In the genomic region with DNA sequence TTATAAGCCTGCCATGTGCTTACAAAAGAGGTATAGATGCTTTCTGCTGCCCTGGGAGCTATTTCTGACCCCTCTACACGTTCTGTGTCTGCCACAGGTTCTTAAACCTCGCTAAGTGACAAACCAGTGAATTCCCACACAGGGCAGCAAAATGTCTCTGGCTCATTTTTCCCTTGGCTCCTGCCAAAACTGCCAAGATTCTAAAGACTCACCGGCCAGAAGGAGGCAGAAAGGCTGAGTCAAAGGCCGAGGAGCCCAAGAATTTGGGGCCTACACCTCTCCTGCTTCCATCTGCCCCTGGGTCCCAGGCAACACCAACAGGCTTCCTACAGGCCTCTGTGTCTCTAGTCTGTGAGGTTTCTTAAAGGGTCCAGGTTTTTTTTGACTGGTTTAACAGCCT, we compare ENCODE assay signal across 24 mouse cellular contexts.
DNase-seq lines count a peak whose midpoint lies in the region; ATAC-seq and TF ChIP-seq lines count a peak whose summit lies in the region.
"Had no signal": no experiment of that assay in that cellular context is flagged by ENCODE, and none has a peak within 500 bp of the region (broad histone marks: within the 10 kb centered on the region; RNA-seq: fewer than 3 reads in every experiment).

No protein-coding gene starts in this region.

- no peaks in the 10 kb centered on the region for H3K9me3 ChIP-seq in forebrain, embryonic 14.5 days (replicated peaks; ENCODE audit: control insufficient read depth, low read length)
- H3K9me3 ChIP-seq in forebrain, postnatal 0 days (ENCODE audit: low read length) = no peaks in the 10 kb centered on the region
- 0 out of 2 replicates have a peak, but pooled peaks cover 4% of the 10 kb centered on the region for H3K9me3 ChIP-seq in midbrain, embryonic 10.5 days (replicated peaks)
- no peaks in the 10 kb centered on the region for H3K9me3 ChIP-seq in midbrain, embryonic 13.5 days
- no peaks in the 10 kb centered on the region for H3K9me3 ChIP-seq in limb, embryonic 10.5 days (replicated peaks)
- H3K9me3 ChIP-seq: neural tube, embryonic 15.5 days had no signal

- no peak for TF ChIP-seq CTCF in forebrain, postnatal 0 days (IDR thresholded peaks at IDR 0.05; ENCODE audit: low read depth)

- no peak overlapping the region for H3K27ac ChIP-seq in forebrain, embryonic 14.5 days (ENCODE audit: low read depth, low read length)
- H3K27ac ChIP-seq in forebrain, postnatal 0 days (ENCODE audit: low read depth, low read length) = no peak overlapping the region
- peak overlapping the region; percentile 40; the same call in 1 of the 2 replicates for H3K27ac ChIP-seq in midbrain, embryonic 10.5 days (replicated peaks)
- H3K27ac ChIP-seq in midbrain, embryonic 13.5 days = no peak overlapping the region
- peak overlapping the region; percentile 89 for H3K27ac ChIP-seq in limb, embryonic 10.5 days
- H3K27ac ChIP-seq: hindbrain, postnatal 0 days; neural tube, embryonic 15.5 days had no signal

- H3K27me3 ChIP-seq in forebrain, embryonic 14.5 days (replicated peaks; ENCODE audit: control insufficient read depth, insufficient read depth, low read length) = no peaks in the 10 kb centered on the region
- H3K27me3 ChIP-seq in forebrain, postnatal 0 days (ENCODE audit: insufficient read depth, low read length) = no peaks in the 10 kb centered on the region
- H3K27me3 ChIP-seq in midbrain, embryonic 10.5 days (ENCODE audit: low read depth, poor library complexity, severe bottlenecking) = no peaks in the 10 kb centered on the region
- H3K27me3 ChIP-seq in midbrain, embryonic 13.5 days = no peaks in the 10 kb centered on the region
- no peaks in the 10 kb centered on the region for H3K27me3 ChIP-seq in limb, embryonic 10.5 days (ENCODE audit: low read depth, poor library complexity, severe bottlenecking)
- H3K27me3 ChIP-seq: neural tube, embryonic 15.5 days had no signal

- H3K4me1 ChIP-seq in forebrain, embryonic 14.5 days (ENCODE audit: control insufficient read depth, insufficient read depth, low read length) = no peaks in the 10 kb centered on the region
- H3K4me1 ChIP-seq in forebrain, postnatal 0 days (ENCODE audit: insufficient read depth) = no peaks in the 10 kb centered on the region
- no peaks in the 10 kb centered on the region for H3K4me1 ChIP-seq in midbrain, embryonic 10.5 days
- no peaks in the 10 kb centered on the region for H3K4me1 ChIP-seq in midbrain, embryonic 13.5 days (replicated peaks)
- peaks cover 30% of the 10 kb centered on the region for H3K4me1 ChIP-seq in limb, embryonic 10.5 days
- H3K4me1 ChIP-seq: neural tube, embryonic 15.5 days had no signal

- no peak overlapping the region for H3K9ac ChIP-seq in forebrain, embryonic 14.5 days (ENCODE audit: low read length)
- no peak overlapping the region for H3K9ac ChIP-seq in forebrain, postnatal 0 days
- H3K9ac ChIP-seq in midbrain, embryonic 13.5 days (replicated peaks) = no peak overlapping the region
- H3K9ac ChIP-seq: liver, postnatal 0 days; neural tube, embryonic 15.5 days had no signal

- H3K4me2 ChIP-seq in forebrain, embryonic 14.5 days (ENCODE audit: low read length) = no peak overlapping the region
- no peak overlapping the region for H3K4me2 ChIP-seq in forebrain, postnatal 0 days (ENCODE audit: low read depth)
- H3K4me2 ChIP-seq in midbrain, embryonic 13.5 days (replicated peaks) = no peak overlapping the region
- H3K4me2 ChIP-seq: liver, embryonic 11.5 days; midbrain, embryonic 11.5 days; neural tube, embryonic 15.5 days had no signal

- peak; percentile 10 for DNase-seq in forebrain, embryonic 14.5 days (ENCODE audit: low spot score)
- no peak for DNase-seq in forebrain, postnatal 0 days
- DNase-seq in midbrain, embryonic 10.5 days (ENCODE audit: low spot score) = no peak
- DNase-seq in limb, embryonic 10.5 days (ENCODE audit: low spot score) = no peak
- DNase-seq in cerebellum, postnatal 14 days = no peak
- no peak for DNase-seq in left cerebral cortex, adult 8-10 months (ENCODE audit: low spot score in 2 of 2)
- DNase-seq in adrenal gland, postnatal 36 days = no peak
- DNase-seq: adrenal gland, adult 8-10 months; cerebellum, adult 8-10 months; gastrocnemius, postnatal 36 days; kidney, adult 9 months; kidney, postnatal 25 days; layer of hippocampus, postnatal 36 days; liver, postnatal 0 days; right cerebral cortex, adult 18-20 months; right cerebral cortex, postnatal 4 days; thymus, postnatal 14 days had no signal

- H3K4me3 ChIP-seq in forebrain, embryonic 14.5 days (ENCODE audit: low read depth, low read length) = no peak overlapping the region
- no peak overlapping the region for H3K4me3 ChIP-seq in forebrain, postnatal 0 days (ENCODE audit: low read depth, low read length)
- no peak overlapping the region for H3K4me3 ChIP-seq in midbrain, embryonic 10.5 days
- H3K4me3 ChIP-seq in midbrain, embryonic 13.5 days (replicated peaks) = no peak overlapping the region
- H3K4me3 ChIP-seq in limb, embryonic 10.5 days = no peak overlapping the region
- H3K4me3 ChIP-seq: neural tube, embryonic 15.5 days had no signal

- ATAC-seq in forebrain, embryonic 14.5 days = no peak
- no peak for ATAC-seq in forebrain, postnatal 0 days
- no peak for ATAC-seq in midbrain, embryonic 13.5 days
- ATAC-seq: hindbrain, postnatal 0 days; intestine, embryonic 16.5 days; liver, postnatal 0 days; lung, postnatal 0 days had no signal

- 53% methylated on average over 4 of the region's 4 CpGs for WGBS in forebrain, embryonic 14.5 days
- 24% methylated on average over 4 of the region's 4 CpGs for WGBS in forebrain, postnatal 0 days
- 78% methylated on average over 4 of the region's 4 CpGs for WGBS in midbrain, embryonic 10.5 days
- 79% methylated on average over 4 of the region's 4 CpGs for WGBS in midbrain, embryonic 13.5 days
- 74% methylated on average over 4 of the region's 4 CpGs for WGBS in limb, embryonic 10.5 days

- H3K36me3 ChIP-seq in forebrain, embryonic 14.5 days (ENCODE audit: control insufficient read depth, insufficient read depth, low read length) = no peaks in the 10 kb centered on the region
- no peaks in the 10 kb centered on the region for H3K36me3 ChIP-seq in forebrain, postnatal 0 days (ENCODE audit: insufficient read depth)
- H3K36me3 ChIP-seq in midbrain, embryonic 10.5 days = no peaks in the 10 kb centered on the region
- H3K36me3 ChIP-seq in midbrain, embryonic 13.5 days = no peaks in the 10 kb centered on the region
- H3K36me3 ChIP-seq in limb, embryonic 10.5 days = no peaks in the 10 kb centered on the region
- H3K36me3 ChIP-seq: neural tube, embryonic 15.5 days had no signal

Comparison
In these comparisons a context has a peak if more than half of its experiments do, and no peak if none do; other contexts are left out.
1. H3K27ac ChIP-seq: peak in midbrain, embryonic 10.5 days (single experiment) and limb, embryonic 10.5 days (single experiment); none in forebrain, embryonic 14.5 days (single experiment), forebrain, postnatal 0 days (single experiment) and midbrain, embryonic 13.5 days (single experiment).